Mouse (Mus musculus) right cerebral cortex, postnatal 25 days (tissue): ENCODE measurements around the gene Pdzk1ip1.
A peak's percentile ranks its signal among the peaks of the same experiment; 100 is the strongest.

Source experiments
- DNase-seq: peaks from one replicate; pipeline ENCODE4 v3.0.0; 2022

Gene Pdzk1ip1

DNA sequence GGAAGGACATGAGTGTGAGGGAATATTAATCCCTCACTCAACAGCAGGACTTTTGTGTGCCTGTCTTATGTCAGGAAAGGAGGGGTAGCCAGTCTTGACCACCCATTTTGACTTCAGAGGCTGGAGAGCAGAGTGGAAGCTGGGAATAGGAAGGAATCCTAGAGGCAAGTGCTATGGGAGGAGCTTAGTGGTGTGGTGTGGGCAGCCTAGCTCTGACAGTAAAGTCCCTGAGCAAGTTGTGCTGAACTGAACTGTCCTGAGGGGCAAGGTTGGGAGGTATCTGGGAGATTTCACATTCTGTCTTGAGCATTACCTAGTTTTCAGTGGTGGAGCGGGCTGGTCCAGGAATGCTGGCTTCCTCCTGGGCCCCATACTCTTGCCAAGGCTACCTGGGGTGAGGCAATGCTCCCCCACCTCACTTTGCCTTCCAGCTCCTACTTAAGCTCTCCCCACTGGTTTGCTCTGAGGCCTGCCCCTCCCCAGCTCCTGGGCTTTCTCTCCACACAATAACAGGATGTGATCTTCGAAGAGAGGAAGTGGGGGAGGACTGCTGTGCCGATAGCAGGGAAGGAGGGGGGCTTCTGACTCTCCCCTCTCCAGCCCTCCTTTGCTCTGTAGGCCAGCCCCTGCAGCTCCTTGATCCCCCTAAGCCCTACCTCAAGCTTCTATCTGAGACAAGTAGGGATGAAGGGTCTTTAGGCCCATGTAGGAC lies 13.1 kb upstream of the Pdzk1ip1 start:
- no peak for DNase-seq

DNA sequence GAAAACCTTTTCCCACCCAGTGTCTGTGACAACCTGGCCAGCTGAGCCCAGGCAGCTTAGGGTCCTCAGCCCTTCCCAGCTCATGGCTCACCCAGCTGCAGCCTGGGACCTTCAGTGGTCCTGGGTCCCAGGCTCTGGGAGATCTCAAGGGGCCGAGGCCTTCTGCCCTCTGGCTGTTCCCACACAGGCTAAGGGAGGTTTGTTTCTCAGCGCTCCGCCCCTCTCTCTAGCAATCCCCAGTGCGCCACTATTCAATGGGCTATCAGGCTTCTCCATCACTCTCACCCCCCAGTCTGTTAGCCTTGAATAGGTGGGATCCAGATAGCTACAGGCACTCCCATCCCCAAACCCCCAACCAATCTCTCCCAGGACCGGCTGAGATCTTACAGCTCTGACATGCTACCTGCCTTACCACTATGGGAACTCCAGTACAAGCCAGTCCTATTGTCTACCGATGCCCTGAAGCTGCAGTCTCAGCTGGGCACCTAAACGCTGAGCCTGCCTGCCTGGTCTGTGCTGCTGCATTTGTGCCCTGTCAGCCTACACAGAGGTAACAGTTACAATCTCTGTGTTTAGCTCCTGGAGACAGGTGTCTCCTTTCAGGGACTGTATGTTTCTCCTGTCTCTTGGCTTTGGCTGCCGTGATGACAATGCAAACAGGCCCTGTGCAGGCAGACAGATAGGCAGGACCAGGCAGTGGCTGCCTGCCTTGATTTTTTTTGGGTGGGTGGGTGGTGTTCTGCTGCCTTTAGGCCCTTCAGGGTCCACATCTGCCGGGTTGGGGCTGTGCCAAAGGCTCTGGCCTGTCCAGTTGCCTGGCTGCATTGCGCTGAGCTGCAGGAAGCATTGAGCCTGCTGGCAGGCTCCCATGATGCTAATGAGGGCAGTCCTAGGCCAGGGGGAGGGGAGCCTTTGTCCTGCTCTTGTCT lies 9.4 kb upstream of the Pdzk1ip1 start:
- DNase-seq = no peak

DNA sequence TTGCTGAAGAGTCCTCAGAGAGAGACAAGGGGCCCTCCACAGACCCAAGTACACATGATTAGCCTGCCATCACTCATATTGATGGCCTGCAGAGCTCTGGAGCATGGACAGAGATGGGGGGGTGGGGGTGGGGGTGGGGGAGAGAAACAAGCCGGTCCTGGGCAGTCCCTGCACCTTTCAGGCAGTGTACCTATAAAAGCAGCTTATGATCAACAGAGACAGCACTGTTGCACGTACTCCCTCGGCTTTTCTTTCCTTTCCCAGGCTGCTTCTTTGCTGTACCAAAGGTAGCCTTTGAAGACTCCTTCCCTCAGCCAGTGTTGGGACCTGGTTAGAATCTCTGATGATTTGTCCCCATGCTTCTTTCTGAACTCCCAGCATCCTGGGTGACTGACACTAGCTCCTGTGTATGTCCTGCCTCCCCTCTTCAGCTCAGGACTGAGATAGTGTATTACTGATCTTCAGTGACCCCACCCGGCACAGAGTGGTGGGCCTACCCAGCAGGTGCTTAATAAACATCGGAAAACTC lies 8.6 kb upstream of the Pdzk1ip1 start:
- no peak for DNase-seq

DNA sequence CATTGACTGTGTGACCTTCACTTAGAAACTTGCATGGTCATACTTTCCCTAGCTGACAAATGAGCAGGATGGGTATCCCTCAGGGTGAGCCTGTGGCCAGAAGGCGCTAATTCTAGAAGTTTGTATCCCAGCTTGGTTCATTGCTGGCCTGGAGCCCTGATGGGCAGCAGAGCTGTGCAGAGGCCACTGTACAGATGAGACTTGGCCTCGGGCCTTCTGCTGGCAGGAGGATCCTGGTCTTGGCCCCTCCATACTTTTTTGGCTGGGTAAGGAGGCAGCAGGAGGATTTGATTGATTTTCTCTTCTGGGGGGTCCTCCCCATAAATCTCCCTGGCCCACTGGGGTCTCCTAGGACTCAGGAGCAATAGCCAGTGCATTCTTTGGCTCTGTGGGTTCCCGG lies 5.5 kb upstream of the Pdzk1ip1 start:
- DNase-seq = no peak

DNA sequence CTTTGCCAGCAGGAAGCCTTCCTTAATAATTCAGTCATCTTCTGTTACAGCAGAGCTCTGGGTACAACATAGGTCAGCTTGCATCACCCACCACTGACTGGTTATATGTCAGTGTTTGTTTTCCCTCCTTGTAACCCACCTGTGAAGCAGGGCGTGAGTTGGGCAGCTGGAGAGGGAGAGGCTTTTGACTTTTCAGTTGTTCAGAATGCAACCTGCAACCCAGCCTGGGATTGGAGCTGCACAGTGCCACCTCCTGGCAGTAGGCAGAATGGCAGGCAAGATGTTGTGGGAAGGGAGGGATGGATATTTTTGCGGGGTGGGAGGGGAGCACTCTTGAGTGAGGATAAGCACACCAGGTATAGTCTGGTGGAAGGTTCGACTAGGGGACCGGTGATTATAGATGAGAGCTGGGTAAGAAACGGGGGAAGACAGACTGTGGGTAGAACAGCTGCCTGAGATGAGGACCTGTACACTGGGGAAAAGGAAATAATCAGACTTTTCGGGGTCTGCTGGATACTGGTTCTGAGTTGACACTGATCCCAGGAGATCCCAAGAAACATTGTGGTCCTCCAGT lies 2.9 kb upstream of the Pdzk1ip1 start:
- DNase-seq = peak; percentile 47

DNA sequence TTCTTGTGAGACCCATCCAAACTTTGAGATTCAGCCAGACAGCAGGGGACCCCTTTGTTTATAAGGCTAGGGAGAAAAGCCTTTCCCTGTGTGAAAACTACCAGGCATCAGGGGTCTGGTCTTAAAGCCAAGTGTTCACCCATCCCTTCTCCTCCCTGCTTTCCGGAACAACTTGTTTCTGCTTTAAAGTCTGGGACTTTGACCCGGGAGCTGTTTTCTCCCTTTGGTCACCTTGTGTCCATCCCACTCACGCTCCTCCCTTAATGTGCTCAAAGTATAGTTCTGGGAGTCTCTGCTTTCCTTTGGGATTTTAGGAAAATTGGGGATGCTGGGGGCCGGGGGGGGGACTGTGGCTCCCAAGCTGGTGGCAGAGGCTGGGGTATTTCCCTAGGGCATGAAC lies 2.3 kb upstream of the Pdzk1ip1 start:
- no peak for DNase-seq

DNA sequence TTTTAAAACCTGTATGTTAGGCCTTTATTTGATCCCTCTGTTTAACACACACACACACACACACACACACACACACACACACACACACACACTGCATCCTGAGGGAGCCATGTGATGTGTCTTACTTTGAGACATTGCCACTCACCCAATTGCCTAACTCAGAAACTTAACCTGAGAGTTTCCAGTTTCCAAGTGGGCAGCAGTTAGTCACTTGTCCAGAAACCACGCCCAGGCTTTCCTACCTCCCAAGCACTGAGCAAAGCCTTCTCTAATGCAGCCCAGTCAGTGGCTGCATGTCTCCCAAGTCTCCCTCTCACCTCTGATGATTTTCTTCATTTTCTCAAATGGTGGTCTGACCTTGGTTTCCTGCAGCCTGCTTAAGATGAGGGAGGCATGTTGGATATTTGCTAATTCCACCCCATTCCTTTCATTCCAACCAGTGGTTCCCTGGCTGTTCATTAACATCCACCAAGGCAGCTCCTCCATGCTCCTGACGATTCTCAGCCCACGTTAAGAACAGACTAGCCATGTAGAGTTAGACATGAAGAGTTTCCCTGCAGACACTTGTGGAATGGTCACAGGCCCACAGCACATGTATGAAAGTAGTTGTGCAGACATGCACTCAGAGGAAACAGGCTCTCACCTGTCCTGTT lies 1.6 kb upstream of the Pdzk1ip1 start:
- DNase-seq = no peak

DNA sequence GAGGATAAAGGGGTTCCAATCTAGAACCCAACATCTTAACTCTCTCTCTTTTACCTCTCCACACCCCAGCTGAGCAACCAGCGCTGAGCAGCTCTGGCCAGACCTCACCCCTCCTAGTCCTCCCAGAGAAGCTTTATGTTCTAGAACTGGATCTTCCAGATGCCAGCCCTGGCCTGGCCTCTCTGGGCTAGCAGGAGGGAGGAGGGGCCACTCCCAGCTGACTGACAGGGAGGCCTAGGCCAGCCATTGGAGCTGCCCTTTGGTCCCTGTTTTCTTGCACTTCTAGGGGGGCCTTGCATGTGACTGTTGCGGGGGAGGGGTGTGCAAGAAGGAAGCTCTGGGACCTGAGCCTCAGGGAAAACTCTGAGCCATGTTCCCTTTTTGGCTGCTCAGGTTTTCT lies 2.1 kb downstream of the Pdzk1ip1 start:
- no peak for DNase-seq

DNA sequence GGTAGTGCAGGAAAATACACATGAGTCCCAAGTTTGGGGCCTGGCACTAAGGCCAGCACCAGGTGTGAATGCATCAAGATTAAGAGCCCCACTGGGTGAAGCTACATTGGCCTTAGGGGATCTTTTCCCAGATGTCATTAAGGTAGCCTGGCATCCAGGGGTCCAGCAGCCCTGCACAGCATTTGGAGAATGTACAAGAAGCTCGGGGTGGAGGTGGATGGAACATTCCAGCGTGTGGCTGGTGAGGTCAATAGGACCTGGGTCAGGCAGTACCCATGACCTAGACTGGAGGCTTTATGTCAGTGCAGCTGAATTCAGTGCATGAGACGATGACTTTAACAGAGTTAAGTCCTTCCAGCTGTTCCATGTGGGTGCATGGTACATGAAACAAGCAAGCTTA lies 3.3 kb downstream of the Pdzk1ip1 start:
- no peak for DNase-seq

DNA sequence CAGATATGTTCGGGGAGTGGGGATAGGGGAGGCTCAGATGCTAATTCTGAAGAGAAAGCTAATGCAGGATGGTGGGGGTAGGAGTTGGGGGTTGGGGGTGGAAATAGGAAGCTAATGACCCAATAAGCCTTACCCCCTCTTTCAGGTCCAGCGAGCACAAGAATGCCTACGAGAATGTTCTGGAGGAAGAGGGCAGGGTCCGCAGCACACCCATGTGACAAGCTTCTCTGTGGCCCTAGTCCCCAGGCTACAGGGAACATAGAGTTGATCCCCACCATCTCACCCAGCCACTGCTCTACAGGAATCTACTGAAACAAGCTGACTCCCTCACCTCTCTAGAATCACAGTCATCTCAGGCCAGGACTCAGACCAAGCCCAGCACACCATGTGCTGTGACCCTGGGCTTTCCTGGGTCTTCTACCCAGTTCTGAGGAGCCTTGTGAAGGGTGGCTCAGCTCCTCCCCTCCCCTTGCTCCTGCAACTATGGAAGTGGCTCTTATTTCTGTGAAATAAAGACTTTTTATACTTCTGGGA lies 4.9 kb downstream of the Pdzk1ip1 start:
- no peak for DNase-seq

DNA sequence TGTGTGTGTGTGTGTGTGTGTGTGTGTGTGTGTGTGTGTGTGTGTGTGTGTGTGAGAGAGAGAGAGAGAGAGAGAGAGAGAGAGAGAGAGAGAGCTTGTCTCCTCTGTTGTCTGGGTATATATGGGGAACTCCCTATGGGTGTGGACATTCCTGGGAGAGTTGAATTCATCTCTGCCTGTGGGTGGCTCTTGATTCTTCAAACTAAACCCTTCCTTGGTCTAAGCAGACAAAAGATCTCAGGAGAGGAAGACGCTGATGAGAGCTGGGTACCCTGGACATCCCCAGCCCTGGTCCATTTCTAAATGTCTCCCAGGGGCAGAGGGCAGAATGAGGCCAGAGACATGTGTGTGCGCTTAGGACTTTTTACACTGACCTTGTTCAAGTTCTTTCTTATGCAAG lies 5.5 kb downstream of the Pdzk1ip1 start:
- DNase-seq = no peak

DNA sequence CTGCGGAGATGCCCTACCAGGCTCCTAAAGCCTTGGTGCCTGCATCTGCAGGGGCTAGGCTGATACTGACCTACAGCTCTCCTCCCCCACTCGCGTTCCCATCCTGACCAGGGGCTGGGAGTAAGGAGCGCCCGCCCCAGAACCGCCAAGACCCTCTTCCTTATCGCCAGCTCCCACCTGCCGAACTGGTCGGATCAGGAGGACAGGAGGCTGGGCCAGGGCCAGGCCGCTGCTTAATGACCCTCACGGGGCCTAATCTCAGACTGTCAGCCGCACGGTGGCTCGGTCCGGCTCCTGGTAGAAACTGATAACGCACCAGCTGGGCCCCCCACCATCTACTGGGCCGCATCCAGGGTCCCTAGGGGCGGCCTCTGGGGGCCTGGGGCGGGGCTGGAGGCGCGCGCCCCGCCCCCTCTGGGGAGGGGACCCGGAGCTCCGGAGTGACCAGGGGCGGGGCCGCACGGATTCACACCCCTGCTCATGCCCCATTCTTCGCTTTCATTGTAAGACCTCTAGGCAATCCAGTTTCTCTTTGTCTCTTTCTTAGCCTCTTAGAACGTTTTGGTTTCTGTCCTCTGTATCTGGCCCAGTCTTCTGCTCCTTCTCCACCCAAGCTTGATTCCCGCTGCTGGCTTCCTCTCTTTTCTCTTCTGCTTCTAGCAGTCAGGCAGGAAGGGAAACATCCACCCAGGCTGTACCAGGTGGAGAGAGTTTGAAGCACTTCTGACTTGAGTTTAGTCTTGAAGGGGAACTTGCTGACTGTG lies 7.3 kb downstream of the Pdzk1ip1 start:
- peak; percentile 28 for DNase-seq

DNA sequence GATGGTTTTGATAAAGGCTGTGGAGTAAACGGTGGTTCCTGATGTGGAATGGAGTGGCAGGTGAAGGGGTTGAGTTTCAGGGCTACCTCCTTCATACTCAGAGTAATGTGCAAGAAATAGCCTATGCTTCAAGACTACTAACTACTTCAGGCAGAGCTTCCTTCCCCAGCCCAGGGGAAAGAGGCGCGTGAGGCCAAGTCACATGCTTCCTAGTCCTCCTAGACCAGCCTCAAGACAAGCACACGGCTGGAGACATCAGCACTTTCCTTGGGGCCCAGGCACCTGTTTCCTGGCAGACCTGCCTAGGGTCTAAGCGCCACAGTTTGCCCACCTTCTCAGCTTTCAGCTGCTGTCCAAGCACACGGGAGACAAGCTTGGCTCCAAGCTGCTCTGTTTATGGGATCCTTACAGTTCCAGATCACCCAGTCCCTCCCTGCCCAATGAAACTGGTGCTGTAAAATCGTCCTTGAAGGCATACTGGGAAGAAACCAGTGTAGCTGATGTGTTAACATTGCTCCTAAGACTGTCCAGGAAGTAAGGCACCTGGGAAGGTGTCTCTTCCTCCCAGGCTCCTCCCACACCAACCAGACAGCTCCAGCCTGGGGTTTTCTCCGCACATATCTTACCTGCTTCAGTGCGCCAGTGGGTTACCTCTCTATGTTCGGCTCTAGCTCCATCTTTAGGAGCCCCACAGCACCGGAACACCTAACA lies 8.1 kb downstream of the Pdzk1ip1 start:
- DNase-seq = no peak

DNA sequence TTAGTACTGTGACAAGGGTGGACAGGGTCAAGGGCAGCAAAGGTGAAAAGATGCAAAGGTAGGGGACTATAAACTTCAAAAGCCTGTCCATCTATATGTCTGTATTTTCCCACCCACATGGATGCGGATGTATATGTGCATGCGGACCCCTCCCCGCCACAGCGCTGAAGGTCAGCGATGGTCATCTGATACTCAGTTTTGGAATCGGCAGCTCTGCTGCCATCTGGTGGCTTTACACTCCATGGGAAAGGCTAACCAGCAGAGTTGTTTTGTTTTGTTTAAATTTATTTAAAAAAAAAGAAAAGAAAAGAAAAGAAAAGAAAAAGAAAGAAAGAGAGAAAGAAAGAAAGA lies 8.6 kb downstream of the Pdzk1ip1 start:
- no peak for DNase-seq

DNA sequence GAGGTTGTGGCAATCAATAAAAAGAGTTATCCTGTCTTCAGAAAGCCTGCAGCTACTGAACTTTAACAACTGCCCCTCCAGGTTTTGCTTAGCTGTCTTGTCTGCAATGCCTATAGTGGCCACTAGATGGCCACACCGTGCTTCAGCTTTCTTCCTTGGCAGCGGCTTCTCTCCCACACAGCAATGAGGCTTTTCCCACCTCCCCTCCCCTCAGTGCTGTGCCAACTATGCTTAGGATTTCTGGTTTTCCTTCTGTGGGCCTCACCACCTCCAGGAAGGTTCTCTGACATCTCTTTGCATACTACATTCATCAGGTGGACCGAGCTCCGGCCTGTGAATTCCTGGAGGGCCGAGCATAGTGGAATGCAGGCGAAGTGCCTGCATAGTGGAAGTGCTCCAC lies 13.2 kb downstream of the Pdzk1ip1 start:
- peak; percentile 63 for DNase-seq

DNA sequence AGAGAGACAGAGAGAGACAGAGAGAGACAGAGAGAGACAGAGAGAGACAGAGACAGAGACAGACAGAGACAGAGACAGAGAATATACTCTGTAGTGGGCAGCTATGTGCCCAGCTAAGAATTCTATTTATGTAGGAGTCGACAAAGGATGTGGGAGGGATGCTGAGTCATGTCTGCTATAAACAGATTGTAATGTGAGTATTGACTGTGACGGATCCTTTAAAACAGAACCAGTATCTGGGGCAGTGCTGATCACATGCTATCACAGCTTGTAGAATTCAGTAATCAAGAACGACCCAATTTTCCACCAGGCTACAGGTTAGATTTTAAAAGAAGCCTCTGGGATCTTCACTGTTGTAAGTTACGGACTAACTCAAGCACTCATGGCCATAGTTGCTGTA lies 15.0 kb downstream of the Pdzk1ip1 start:
- DNase-seq = peak; percentile 14

DNA sequence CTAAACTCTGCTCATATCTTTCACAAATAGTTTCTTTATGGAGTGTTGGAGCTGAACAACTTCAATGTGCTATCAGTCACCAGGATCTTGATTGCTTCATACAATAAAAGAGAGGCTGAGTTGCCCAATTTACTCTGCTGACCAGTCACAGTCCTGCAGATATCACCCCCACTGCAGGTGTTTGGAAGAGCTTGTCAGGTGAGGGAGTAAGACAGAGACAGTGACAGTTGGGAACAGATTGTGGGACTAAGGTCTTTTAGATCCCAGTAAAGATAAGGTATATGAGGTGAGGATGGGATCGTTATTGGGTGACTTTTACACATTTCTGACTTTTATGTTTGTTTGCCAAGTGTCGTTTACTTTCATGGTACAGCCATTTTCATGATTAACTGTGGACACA lies 22.7 kb downstream of the Pdzk1ip1 start:
- DNase-seq = no peak

DNA sequence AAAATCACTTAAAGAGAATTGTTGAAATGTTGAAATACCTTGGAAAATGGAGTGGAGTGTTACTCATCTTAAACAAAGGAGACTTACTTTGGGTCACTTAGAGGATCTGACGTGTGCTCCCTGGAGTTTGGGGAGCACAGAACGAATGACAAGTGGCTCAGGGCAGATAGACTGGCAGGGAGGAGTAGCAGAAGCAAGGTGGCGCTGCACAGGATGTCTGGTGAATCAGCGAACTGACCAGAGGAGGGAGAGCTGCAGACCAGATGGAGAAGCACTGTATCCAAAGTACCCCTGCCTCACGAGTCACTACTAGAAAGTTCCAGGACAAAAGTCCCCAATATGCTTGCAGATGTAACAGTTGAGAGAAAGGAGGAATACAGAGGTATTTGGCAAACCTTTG lies 24.8 kb downstream of the Pdzk1ip1 start:
- no peak for DNase-seq

DNA sequence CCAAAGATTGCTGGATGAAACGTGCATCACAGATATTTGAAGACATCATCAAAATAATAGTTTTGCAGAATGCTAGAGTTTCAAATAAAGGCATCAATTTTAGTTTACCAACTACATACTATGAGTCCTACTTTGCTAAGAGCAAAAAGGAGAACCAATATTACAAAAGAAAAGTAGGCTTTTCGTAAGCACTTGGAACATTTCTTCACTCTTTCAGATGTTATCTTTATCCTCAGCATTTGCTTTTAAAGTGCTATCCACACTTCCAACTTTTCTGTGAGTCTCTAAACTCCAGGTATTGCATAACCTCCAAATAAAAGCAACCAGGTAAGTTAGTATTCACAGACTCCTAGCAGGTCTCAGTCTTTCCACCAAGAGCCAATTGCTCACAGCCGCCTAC lies 31.1 kb downstream of the Pdzk1ip1 start:
- DNase-seq = no peak

DNA sequence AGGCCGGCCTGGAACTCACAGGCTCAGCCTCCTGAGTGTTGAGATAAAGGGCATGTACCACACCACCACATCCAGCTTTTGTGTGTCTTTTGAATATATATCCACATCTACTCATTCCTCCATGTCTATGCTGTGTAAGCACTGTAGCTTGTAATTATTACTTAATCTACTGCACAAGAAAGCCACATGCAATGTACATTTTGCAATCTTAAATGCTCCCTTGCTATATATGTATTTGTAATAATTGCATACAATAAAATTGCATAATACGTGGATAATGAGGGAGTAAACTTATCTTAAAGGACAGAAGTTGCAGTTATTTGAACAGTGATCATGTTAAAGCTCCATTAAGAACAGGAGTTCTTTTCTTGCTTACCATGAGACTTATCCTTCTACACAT lies 32.7 kb downstream of the Pdzk1ip1 start:
- no peak for DNase-seq

DNA sequence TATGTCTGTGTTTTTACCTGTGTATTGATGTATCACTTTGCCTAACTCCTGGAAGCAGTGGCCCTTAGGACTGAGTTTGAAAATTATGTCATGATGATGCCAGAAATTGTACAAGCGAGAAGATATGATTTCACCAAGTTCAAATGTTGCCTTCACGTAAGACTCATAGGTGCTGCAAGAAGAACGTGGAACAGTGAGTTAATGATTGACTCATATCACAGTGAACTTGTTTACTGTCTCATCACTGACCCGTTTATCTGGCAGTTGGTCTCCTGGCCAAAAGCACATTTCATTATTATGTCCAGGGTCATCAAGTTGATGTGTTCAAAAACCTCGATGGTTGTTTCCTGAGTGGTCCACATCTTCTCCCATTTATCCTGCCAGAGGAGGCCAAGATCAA lies 33.1 kb downstream of the Pdzk1ip1 start:
- no peak for DNase-seq

DNA sequence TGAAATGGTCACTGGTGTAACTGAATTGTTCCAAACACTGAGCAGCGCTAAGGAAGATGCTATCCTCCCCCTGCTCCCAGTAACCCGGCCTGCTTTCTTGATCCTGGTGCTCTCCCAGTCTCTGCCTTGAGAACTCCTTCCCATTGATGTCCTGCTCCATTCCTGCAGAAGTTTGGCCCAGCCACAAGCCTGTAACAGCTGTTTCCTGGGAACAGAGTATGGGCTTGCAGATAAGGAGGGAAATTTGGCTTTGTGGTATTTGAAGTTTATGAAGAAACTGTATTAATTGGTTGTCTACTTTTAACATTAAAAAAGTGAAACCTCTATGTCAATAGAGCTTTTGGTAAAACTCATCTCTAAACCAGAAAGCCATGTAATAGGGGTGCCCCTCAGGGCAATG lies 35.0 kb downstream of the Pdzk1ip1 start:
- no peak for DNase-seq
